Mouse (Mus musculus) cerebellum, postnatal 25 days (tissue): Measurements from ENCODE around the gene Vmn1r200.
"Not testable (repeated sequence)": the region's sequence is repeated elsewhere in the genome, so short reads cannot be mapped to it uniquely, and the experiment has no call there.

Experiments used
- DNase-seq, 2 experiments: peaks; one replicate each; pipeline ENCODE4 v3.0.0; 2021; ENCODE audit warnings: mixed read lengths in 2 of 2

Vmn1r200 gene

GRCm38 (mm10) chr13:22390073-22390472 is at the start of gene Vmn1r200:
Vmn1r200 (plus strand) TSS chr13:22390373.
- no peak for DNase-seq

- no peak for DNase-seq
Observed at GRCm38 (mm10) chr13:22350064-22350463, 40.1 kb upstream of the Vmn1r200 start, which contains the start of gene Vmn1r198. Vmn1r198 (plus strand) TSS chr13:22350364.

GRCm38 (mm10) chr13:22350813-22351212 is 39.4 kb upstream of the Vmn1r200 start:
- no peak for DNase-seq

- DNase-seq, result no peak
Observed at GRCm38 (mm10) chr13:22379518-22379917, 10.7 kb upstream of the Vmn1r200 start, which contains the start of gene Vmn1r199. Vmn1r199 (plus strand) TSS chr13:22379818.

GRCm38 (mm10) chr13:22381128-22381527 is 9.0 kb upstream of the Vmn1r200 start:
- DNase-seq, result not testable (repeated sequence)

GRCm38 (mm10) chr13:22383401-22383800 is 6.8 kb upstream of the Vmn1r200 start:
- DNase-seq, result no peak

GRCm38 (mm10) chr13:22387050-22387449 is 3.1 kb upstream of the Vmn1r200 start:
- DNase-seq, result no peak

GRCm38 (mm10) chr13:22402978-22403377 is 12.8 kb downstream of the Vmn1r200 start:
- DNase-seq, result no peak
